Mouse (Mus musculus) limb, embryonic 15.5 days (tissue): Measurements from ENCODE around the gene Vps13d. TPM values are rescaled to one million over a fixed set of nuclear protein-coding genes. Genes with fewer than 3 reads are reported as not detected.

Experiments used
- ATAC-seq: fragments of 200-750 bp; cut with Nextera tagmentation; 2 replicates; pipeline ENCODE4 v1.8.0; 2017; ENCODE audit warnings: low read depth, moderate TSS enrichment; ENCODE audit not compliant: insufficient number of reproducible peaks, low FRiP score, low TSS enrichment
- H3K27ac ChIP-seq: fragments of 300-500 bp; sonication (generic); 2 replicates; pipeline ENCODE4 v1.5.1; 2015; ENCODE audit warnings: moderate library complexity, mild to moderate bottlenecking, inconsistent platforms
- H3K27me3 ChIP-seq: fragments of 300-500 bp; sonication (generic); 2 replicates; pipeline ENCODE4 v1.6.1; 2015; ENCODE audit warnings: inconsistent platforms
- H3K36me3 ChIP-seq: fragments of 300-500 bp; sonication (generic); 2 replicates; pipeline ENCODE4 v1.6.1; 2015; ENCODE audit warnings: inconsistent platforms
- H3K4me1 ChIP-seq: fragments of 300-500 bp; sonication (generic); 2 replicates; pipeline ENCODE4 v1.6.1; 2015; ENCODE audit warnings: inconsistent platforms
- H3K4me2 ChIP-seq: fragments of 300-500 bp; sonication (generic); 2 replicates; pipeline ENCODE4 v1.6.1; 2015; ENCODE audit warnings: mild to moderate bottlenecking, inconsistent platforms
- H3K4me3 ChIP-seq: fragments of 300-500 bp; sonication (generic); 2 replicates; pipeline ENCODE4 v1.5.1; 2015; ENCODE audit warnings: mild to moderate bottlenecking, inconsistent platforms
- H3K9ac ChIP-seq: fragments of 300-500 bp; sonication (generic); 2 replicates; pipeline ENCODE4 v1.6.1; 2015; ENCODE audit warnings: inconsistent platforms
- H3K9me3 ChIP-seq: fragments of 300-500 bp; sonication (generic); 2 replicates; pipeline ENCODE4 v1.6.1; 2016; ENCODE audit warnings: inconsistent platforms
- WGBS: fragments of 180-500 bp; shearing (Covaris S2); methylation state at CpG from one replicate; pipeline ENCODE4 v1.1.7; 2015; 5-methylcytosine and 5-hydroxymethylcytosine counted together
- polyA plus RNA-seq: library from polyadenylated mRNA; unstranded; fragments of >200 nt; fragmentation: Nextera tagmentation; extraction: Ambion mirVana; gene quantifications from 2 replicates; pipeline ENCODE4 v1.2.1, GENCODE M21; 2015

The Vps13d gene
- polyA plus RNA-seq, 1 experiment from 2014 or later = 11.1 TPM

- Histone ChIP-seq H3K27ac (no peak overlapping the region), H3K27me3 (no peaks in the 10 kb centered on the region), H3K4me1 (peaks cover 20% of the 10 kb centered on the region; the same call in 1 of the 2 replicates), H3K9me3 (no peaks in the 10 kb centered on the region), H3K36me3 (peaks cover 80% of the 10 kb centered on the region), H3K4me3 (no peak overlapping the region), H3K4me2 (no peak overlapping the region), H3K9ac (no peak overlapping the region)
- WGBS = 94% methylated on average over 3 of the region's 3 CpGs
- ATAC-seq = no peak
Measured at GRCm38 (mm10) chr4:145056346-145056745, 138.5 kb downstream of the Vps13d start.

DNA sequence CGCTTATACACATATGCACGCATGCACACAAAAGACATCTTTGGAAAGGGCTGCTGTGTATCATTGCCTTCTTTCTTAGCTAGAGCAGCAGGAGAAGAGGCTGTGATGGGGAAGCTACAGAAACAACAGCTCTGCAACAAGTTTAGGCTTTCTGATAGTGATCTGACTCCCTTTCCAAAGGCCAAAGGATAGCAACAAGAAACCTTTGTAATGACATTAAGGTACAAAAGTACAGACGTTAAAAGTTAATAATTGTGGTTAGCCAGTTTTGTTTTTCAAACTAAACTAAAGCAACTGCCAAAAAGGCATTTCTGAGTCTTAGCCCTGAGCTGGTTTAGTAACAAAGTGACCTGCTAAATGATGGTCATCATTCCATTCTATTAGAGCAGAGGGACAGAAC, 139.0 kb downstream of the Vps13d start:
- H3K27me3 ChIP-seq = no peaks in the 10 kb centered on the region
- H3K4me2 ChIP-seq = no peak overlapping the region
- peaks cover 74% of the 10 kb centered on the region for H3K36me3 ChIP-seq
- no peak overlapping the region for H3K27ac ChIP-seq
- 86% methylated on average over 3 of the region's 3 CpGs for WGBS
- ATAC-seq = no peak
- no peak overlapping the region for H3K9ac ChIP-seq
- H3K4me3 ChIP-seq = no peak overlapping the region
- peaks cover 25% of the 10 kb centered on the region; the same call in 1 of the 2 replicates for H3K4me1 ChIP-seq
- H3K9me3 ChIP-seq = no peaks in the 10 kb centered on the region

GRCm38 (mm10) chr4:145054369-145054768, 140.4 kb downstream of the Vps13d start:
- ATAC-seq = no peak
- Histone ChIP-seq H3K4me1 (peaks cover 30% of the 10 kb centered on the region; the same call in 1 of the 2 replicates), H3K27me3 (no peaks in the 10 kb centered on the region), H3K27ac (no peak overlapping the region), H3K36me3 (peaks cover 67% of the 10 kb centered on the region), H3K9ac (no peak overlapping the region), H3K9me3 (no peaks in the 10 kb centered on the region), H3K4me3 (no peak overlapping the region), H3K4me2 (no peak overlapping the region)
- whole genome bisulfite sequencing = 71% methylated on average over 3 of the region's 3 CpGs

DNA sequence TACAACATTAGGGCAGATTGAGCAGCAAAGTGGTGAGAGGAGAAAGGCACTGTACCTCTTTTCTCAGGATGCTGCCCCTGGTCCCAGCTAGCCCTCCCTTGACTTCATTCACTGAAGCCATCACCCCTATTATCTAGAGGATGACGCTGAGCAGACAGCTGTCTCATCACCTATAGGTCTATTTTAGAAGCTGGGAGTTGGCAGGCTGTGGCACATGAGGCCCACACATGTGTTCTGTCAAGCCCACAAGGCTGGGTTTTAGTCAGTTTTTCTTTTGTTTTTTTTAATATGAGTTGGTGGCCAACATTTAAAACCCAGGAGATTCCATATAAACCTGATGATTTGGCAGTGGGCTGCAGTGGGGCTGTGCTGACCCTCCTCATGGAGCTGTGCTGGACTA, 142.1 kb downstream of the Vps13d start:
- Histone ChIP-seq H3K27ac (peak overlapping the region; percentile 50; the same call in 1 of the 2 replicates), H3K4me2 (no peak overlapping the region), H3K27me3 (no peaks in the 10 kb centered on the region), H3K36me3 (peaks cover 60% of the 10 kb centered on the region), H3K4me1 (peaks cover 30% of the 10 kb centered on the region; the same call in 1 of the 2 replicates), H3K4me3 (no peak overlapping the region), H3K9me3 (no peaks in the 10 kb centered on the region), H3K9ac (no peak overlapping the region)
- no peak for ATAC-seq
- WGBS = 53% methylated on average over 1 of the region's 1 CpGs

- peaks cover 30% of the 10 kb centered on the region; the same call in 1 of the 2 replicates for H3K4me1 ChIP-seq
- no peaks in the 10 kb centered on the region for H3K27me3 ChIP-seq
- H3K27ac ChIP-seq = 0 out of 2 replicates have a peak overlapping the region, but pooled peaks have one; percentile 50
- H3K9me3 ChIP-seq = no peaks in the 10 kb centered on the region
- no peak overlapping the region for H3K4me3 ChIP-seq
- H3K9ac ChIP-seq = no peak overlapping the region
- no peak overlapping the region for H3K4me2 ChIP-seq
- no peak for ATAC-seq
- 63% methylated on average over 3 of the region's 3 CpGs for WGBS
- H3K36me3 ChIP-seq = peaks cover 62% of the 10 kb centered on the region
Measured at GRCm38 (mm10) chr4:145052282-145052681, 142.5 kb downstream of the Vps13d start.

- Histone ChIP-seq H3K4me2 (no peak overlapping the region), H3K27ac (peak overlapping the region; percentile 65), H3K4me1 (peaks cover 30% of the 10 kb centered on the region; the same call in 1 of the 2 replicates), H3K4me3 (no peak overlapping the region), H3K9me3 (no peaks in the 10 kb centered on the region), H3K27me3 (no peaks in the 10 kb centered on the region), H3K9ac (no peak overlapping the region), H3K36me3 (peaks cover 58% of the 10 kb centered on the region)
- 46% methylated on average over 4 of the region's 4 CpGs for WGBS
- 0 out of 2 replicates have a peak, but pooled peaks have one; percentile 22 for ATAC-seq
Measured at GRCm38 (mm10) chr4:145051209-145051969, 143.4 kb downstream of the Vps13d start.

DNA sequence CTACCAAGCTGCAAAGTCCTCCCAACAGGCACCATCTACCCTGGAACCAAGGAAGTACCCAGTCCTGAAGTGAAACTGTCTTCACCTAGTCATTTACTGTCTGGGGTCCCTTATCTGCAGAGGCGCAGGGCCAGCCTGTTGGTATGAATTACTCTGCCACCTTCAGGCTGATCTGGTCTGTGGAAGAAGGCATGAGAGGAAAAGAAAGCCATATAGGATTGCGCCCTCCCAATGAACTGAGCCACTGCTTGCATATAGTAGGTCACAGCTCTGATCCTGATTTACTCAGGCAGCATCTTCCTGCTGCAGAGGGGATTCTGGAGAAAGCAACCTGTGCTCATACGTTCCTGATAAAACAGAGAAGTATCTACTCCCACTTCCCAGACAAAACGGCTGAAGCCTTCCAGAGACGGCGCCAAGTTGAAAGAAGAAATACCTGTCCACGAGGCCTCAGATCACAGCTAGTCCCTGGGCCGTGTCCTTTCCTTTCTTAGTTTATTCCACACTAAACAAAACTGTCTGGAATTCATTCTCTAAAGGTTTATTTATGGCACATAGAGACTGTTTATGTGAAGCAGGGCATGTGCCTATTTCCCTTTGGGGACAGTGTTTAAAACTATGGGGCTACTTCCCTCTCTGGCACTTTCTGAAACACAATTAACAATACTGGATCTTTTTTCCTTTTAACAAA, 144.1 kb downstream of the Vps13d start:
- WGBS = 31% methylated on average over 8 of the region's 8 CpGs
- no peak overlapping the region for H3K4me2 ChIP-seq
- no peaks in the 10 kb centered on the region for H3K9me3 ChIP-seq
- H3K27ac ChIP-seq = peak overlapping the region; percentile 65; the same call in 1 of the 2 replicates
- ATAC-seq = peak; percentile 52; the same call in 1 of the 2 replicates
- no peak overlapping the region for H3K9ac ChIP-seq
- H3K4me3 ChIP-seq = no peak overlapping the region
- no peaks in the 10 kb centered on the region for H3K27me3 ChIP-seq
- H3K36me3 ChIP-seq = peaks cover 51% of the 10 kb centered on the region
- peaks cover 30% of the 10 kb centered on the region; the same call in 1 of the 2 replicates for H3K4me1 ChIP-seq

DNA sequence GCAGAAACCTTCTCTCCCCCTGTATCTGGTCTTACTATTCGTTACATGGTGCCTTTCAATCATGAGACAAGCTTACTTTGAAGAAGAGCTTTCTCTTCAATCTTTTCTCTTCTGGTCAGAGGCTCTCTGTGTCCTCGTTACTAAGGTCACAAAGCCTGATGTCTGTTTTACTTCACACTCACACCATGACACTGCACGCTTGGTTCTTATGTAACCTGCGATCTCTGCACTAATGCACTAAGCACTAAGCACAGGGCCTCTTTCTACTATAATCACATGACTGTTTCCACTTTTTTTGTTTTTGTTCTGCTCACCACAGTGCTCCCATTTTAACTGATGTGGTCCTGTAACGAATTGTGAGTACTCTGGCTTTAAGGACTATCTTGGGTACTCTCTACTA, 146.8 kb downstream of the Vps13d start:
- Histone ChIP-seq H3K4me1 (peaks cover 27% of the 10 kb centered on the region; the same call in 1 of the 2 replicates), H3K27ac (no peak overlapping the region), H3K4me2 (no peak overlapping the region), H3K4me3 (no peak overlapping the region), H3K36me3 (peaks cover 54% of the 10 kb centered on the region), H3K9me3 (no peaks in the 10 kb centered on the region), H3K27me3 (no peaks in the 10 kb centered on the region), H3K9ac (no peak overlapping the region)
- ATAC-seq = no peak
- 73% methylated on average over 5 of the region's 5 CpGs for WGBS

GRCm38 (mm10) chr4:145046032-145046401, 148.8 kb downstream of the Vps13d start:
- Histone ChIP-seq H3K9me3 (no peaks in the 10 kb centered on the region), H3K36me3 (peaks cover 51% of the 10 kb centered on the region), H3K4me1 (peaks cover 15% of the 10 kb centered on the region; the same call in 1 of the 2 replicates), H3K4me3 (no peak overlapping the region), H3K4me2 (no peak overlapping the region), H3K27ac (no peak overlapping the region), H3K9ac (no peak overlapping the region), H3K27me3 (no peaks in the 10 kb centered on the region)
- 71% methylated on average over 7 of the region's 8 CpGs for WGBS
- ATAC-seq = no peak

DNA sequence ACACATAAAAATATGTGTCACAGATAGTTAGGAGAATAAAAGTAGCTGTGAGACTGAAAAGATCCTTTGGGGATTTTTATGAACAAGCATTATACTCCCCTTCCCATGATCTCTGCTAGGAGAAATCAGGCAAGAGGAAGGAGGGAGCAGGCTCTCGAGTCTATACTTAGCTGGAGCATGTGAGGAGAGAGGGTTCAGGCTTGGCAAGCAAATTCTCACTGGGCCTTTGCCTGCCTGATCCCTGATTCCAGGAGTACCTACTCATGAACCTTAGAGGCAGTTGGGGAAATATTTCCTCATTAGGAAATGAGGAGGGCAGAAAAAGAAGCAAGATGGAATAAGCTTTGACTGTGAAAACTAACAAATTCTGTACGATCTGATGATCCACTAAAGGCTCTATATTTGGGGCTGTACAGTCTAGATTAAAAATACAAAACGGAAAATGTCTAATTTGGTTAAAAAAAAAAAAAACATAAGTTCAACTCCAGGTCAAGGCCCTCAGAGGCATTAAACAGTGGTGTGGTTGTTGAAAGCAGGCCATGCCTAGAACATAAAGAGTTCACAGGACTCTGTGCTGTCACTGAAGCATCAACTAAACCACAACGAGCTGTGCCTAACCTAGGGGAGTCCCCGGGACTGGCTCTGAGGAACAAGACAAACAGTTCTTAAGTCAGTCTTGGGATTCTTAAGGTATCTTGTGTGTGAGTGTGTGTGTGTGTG, 149.3 kb downstream of the Vps13d start:
- no peak for ATAC-seq
- no peak overlapping the region for H3K27ac ChIP-seq
- 65% methylated on average over 5 of the region's 5 CpGs for WGBS
- H3K4me3 ChIP-seq = no peak overlapping the region
- H3K27me3 ChIP-seq = no peaks in the 10 kb centered on the region
- no peaks in the 10 kb centered on the region for H3K9me3 ChIP-seq
- no peak overlapping the region for H3K4me2 ChIP-seq
- H3K9ac ChIP-seq = no peak overlapping the region
- peaks cover 13% of the 10 kb centered on the region for H3K4me1 ChIP-seq
- H3K36me3 ChIP-seq = peaks cover 51% of the 10 kb centered on the region

GRCm38 (mm10) chr4:145041223-145041870, 153.5 kb downstream of the Vps13d start:
- Histone ChIP-seq H3K27ac (peak overlapping the region; percentile 54), H3K4me2 (no peak overlapping the region), H3K9me3 (no peaks in the 10 kb centered on the region), H3K9ac (no peak overlapping the region), H3K4me3 (no peak overlapping the region), H3K27me3 (no peaks in the 10 kb centered on the region), H3K4me1 (peaks cover 14% of the 10 kb centered on the region), H3K36me3 (peaks cover 50% of the 10 kb centered on the region)
- whole genome bisulfite sequencing = 32% methylated on average over 6 of the region's 6 CpGs
- no peak; the same call in 1 of the 2 replicates for ATAC-seq
